Mouse (Mus musculus) MEL (cell line): ENCODE results near the gene Sgsm3. TPM values are rescaled to one million over a fixed set of nuclear protein-coding genes. Genes with fewer than 3 reads are reported as not detected.

Experiments
- DNase-seq: peaks from one replicate; pipeline ENCODE4 v3.0.0; 2011; ENCODE audit warnings: low read depth, low spot score
- H3K27ac ChIP-seq: 2 replicates; pipeline ENCODE4 v1.5.1; 2012; ENCODE audit warnings: low read depth, mild to moderate bottlenecking, control low read depth, low read length, moderate library complexity; ENCODE audit not compliant: control insufficient read depth
- H3K27me3 ChIP-seq, 2 experiments: fragments of 150-350 bp in 1 of 2; sonication (generic) in 1 of 2; 2 replicates each; pipeline ENCODE4 v1.6.1; 2012; ENCODE audit warnings: low read length in 2 of 2, mild to moderate bottlenecking in 2 of 2, improper control_type of control experiment in 1 of 2, moderate library complexity in 1 of 2; ENCODE audit not compliant: insufficient read depth in 2 of 2, control insufficient read depth in 1 of 2
- H3K36me3 ChIP-seq, 2 experiments: 2 replicates each; pipeline ENCODE4 v1.6.1; 2012 to 2014; ENCODE audit warnings: low read length in 2 of 2, improper control_type of control experiment in 1 of 2, inconsistent platforms in 1 of 2, mild to moderate bottlenecking in 1 of 2; ENCODE audit not compliant: insufficient read depth in 2 of 2, control insufficient read depth in 1 of 2
- H3K4me1 ChIP-seq, 2 experiments: fragments of 150-350 bp in 1 of 2; sonication (generic) in 1 of 2; 2 replicates each; pipeline ENCODE4 v1.6.1; 2012; ENCODE audit warnings: low read length in 2 of 2, improper control_type of control experiment in 1 of 2, mild to moderate bottlenecking in 1 of 2; ENCODE audit not compliant: insufficient read depth in 2 of 2, control insufficient read depth in 1 of 2
- H3K4me3 ChIP-seq, 2 experiments: fragments of 150-350 bp in 1 of 2; sonication (generic) in 1 of 2; 2 replicates each; pipeline ENCODE4 v1.5.1; 2012; ENCODE audit warnings: low read depth in 2 of 2, low read length in 2 of 2, mild to moderate bottlenecking in 2 of 2, moderate library complexity in 2 of 2, control low read depth in 1 of 2, improper control_type of control experiment in 1 of 2; ENCODE audit not compliant: control insufficient read depth in 1 of 2, insufficient read depth in 1 of 2
- H3K79me2 ChIP-seq: 2 replicates; pipeline ENCODE4 v1.6.1; 2012; ENCODE audit warnings: mild to moderate bottlenecking, low read length, moderate library complexity; ENCODE audit not compliant: control insufficient read depth, poor library complexity, insufficient read depth
- H3K9ac ChIP-seq: 2 replicates; pipeline ENCODE4 v1.6.1; 2012; ENCODE audit warnings: low read depth, mild to moderate bottlenecking, control low read depth, low read length, moderate library complexity; ENCODE audit not compliant: control insufficient read depth, poor library complexity, severe bottlenecking
- H3K9me3 ChIP-seq: fragments of 150-350 bp; sonication (generic); replicated peaks from 2 replicates; pipeline ENCODE4 v1.6.1; 2012; ENCODE audit warnings: mild to moderate bottlenecking, low read length, improper control_type of control experiment, moderate library complexity; ENCODE audit not compliant: insufficient read depth
- BHLHE40 ChIP-seq: IDR thresholded peaks from 2 replicates; pipeline ENCODE4 v1.6.1; 2012; ENCODE audit warnings: low read depth, mild to moderate bottlenecking, inconsistent platforms, low read length, improper control_type of control experiment, borderline replicate concordance
- CHD2 ChIP-seq: IDR thresholded peaks from 2 replicates; pipeline ENCODE4 v1.6.1; 2011; ENCODE audit warnings: low read length, improper control_type of control experiment
- ELF1 ChIP-seq: IDR thresholded peaks from 2 replicates; pipeline ENCODE4 v1.6.1; 2014; ENCODE audit warnings: low read depth, mild to moderate bottlenecking, inconsistent platforms, low read length, improper control_type of control experiment, moderate library complexity
- ETS1 ChIP-seq: IDR thresholded peaks from 2 replicates; pipeline ENCODE4 v1.6.1; 2012; ENCODE audit warnings: low read depth, mild to moderate bottlenecking, inconsistent platforms, low read length, improper control_type of control experiment, moderate library complexity
- GABPA ChIP-seq: IDR thresholded peaks from 2 replicates; pipeline ENCODE4 v1.6.1; 2012; ENCODE audit warnings: low read depth, mild to moderate bottlenecking, inconsistent platforms, low read length, improper control_type of control experiment, moderate library complexity
- GATA1 ChIP-seq: IDR thresholded peaks from 2 replicates; pipeline ENCODE4 v1.6.1; 2011; ENCODE audit warnings: low read depth, low read length, improper control_type of control experiment
- JUND ChIP-seq: IDR thresholded peaks from 2 replicates; pipeline ENCODE4 v1.6.1; 2011; ENCODE audit warnings: low read depth, mild to moderate bottlenecking, improper control_type of control experiment, low read length
- MAX ChIP-seq: IDR thresholded peaks from 2 replicates; pipeline ENCODE4 v1.6.1; 2011; ENCODE audit warnings: low read length, improper control_type of control experiment
- MAZ ChIP-seq: IDR thresholded peaks from 2 replicates; pipeline ENCODE4 v1.6.1; 2012; ENCODE audit warnings: low read depth, mild to moderate bottlenecking, inconsistent platforms, low read length, improper control_type of control experiment
- MYB ChIP-seq: IDR thresholded peaks from 2 replicates; pipeline ENCODE4 v1.6.1; 2011; ENCODE audit warnings: mild to moderate bottlenecking, low read depth, low read length, improper control_type of control experiment
- NELFE ChIP-seq: IDR thresholded peaks from 2 replicates; pipeline ENCODE4 v1.6.1; 2011; ENCODE audit warnings: low read depth, low read length, improper control_type of control experiment
- NRF1 ChIP-seq: IDR thresholded peaks from 2 replicates; pipeline ENCODE4 v1.6.1; 2014; ENCODE audit warnings: low read depth, mild to moderate bottlenecking, inconsistent platforms, low read length, improper control_type of control experiment, moderate library complexity; ENCODE audit not compliant: poor library complexity, insufficient read depth, severe bottlenecking
- POLR2A ChIP-seq, 2 experiments: IDR thresholded peaks; 2 replicates each; pipeline ENCODE4 v1.6.1; 2011 to 2012; ENCODE audit warnings: low read length in 2 of 2, mild to moderate bottlenecking in 2 of 2, control low read depth in 1 of 2, improper control_type of control experiment in 1 of 2, low read depth in 1 of 2, moderate library complexity in 1 of 2; ENCODE audit not compliant: control insufficient read depth in 1 of 2, insufficient read depth in 1 of 2, poor library complexity in 1 of 2
- RCOR1 ChIP-seq: IDR thresholded peaks from 2 replicates; pipeline ENCODE4 v1.6.1; 2012; ENCODE audit warnings: low read depth, mild to moderate bottlenecking, inconsistent platforms, low read length, improper control_type of control experiment
- SIN3A ChIP-seq: IDR thresholded peaks from 2 replicates; pipeline ENCODE4 v1.6.1; 2012; ENCODE audit warnings: low read length, improper control_type of control experiment, inconsistent platforms
- TBP ChIP-seq: IDR thresholded peaks from 2 replicates; pipeline ENCODE4 v1.8.0; 2011; ENCODE audit warnings: low read depth, low read length, improper control_type of control experiment
- TCF12 ChIP-seq: IDR thresholded peaks from 2 replicates; pipeline ENCODE4 v1.6.1; 2014; ENCODE audit warnings: low read depth, mild to moderate bottlenecking, inconsistent platforms, low read length, improper control_type of control experiment, moderate library complexity
- USF2 ChIP-seq, 2 experiments: IDR thresholded peaks; 2 replicates each; pipeline ENCODE4 v1.6.1; 2011 to 2012; ENCODE audit warnings: improper control_type of control experiment in 2 of 2, low read length in 2 of 2, borderline replicate concordance in 1 of 2, inconsistent platforms in 1 of 2, low read depth in 1 of 2, mild to moderate bottlenecking in 1 of 2; ENCODE audit not compliant: insufficient read depth in 1 of 2
- ZC3H11A ChIP-seq: IDR thresholded peaks from 2 replicates; pipeline ENCODE4 v1.6.1; 2012; ENCODE audit warnings: low read depth, mild to moderate bottlenecking, inconsistent platforms, low read length, improper control_type of control experiment
- ZNF384 ChIP-seq: IDR thresholded peaks from 2 replicates; pipeline ENCODE4 v1.6.1; 2012; ENCODE audit warnings: low read depth, mild to moderate bottlenecking, inconsistent platforms, low read length, improper control_type of control experiment
- polyA plus RNA-seq, 2 experiments: library from polyadenylated mRNA; stranded (reverse) in 1 of 2; unstranded in 1 of 2; fragments of >175 nt in 1 of 2; fragments of >200 nt in 1 of 2; gene quantifications; 2 replicates each; pipeline versions ENCODE4 v1.2.1 to v1.2.4; 2012; ENCODE audit warnings: low replicate concordance in 2 of 2, low read depth in 1 of 2; ENCODE audit not compliant: insufficient read length in 2 of 2, insufficient read depth in 1 of 2, missing spikeins in 1 of 2
- total RNA-seq: library from RNA; depleted of rRNA; stranded (reverse); fragments of 300-350 nt; gene quantifications from 2 replicates; pipeline ENCODE4 v1.2.3, GENCODE M21; 2012

The Sgsm3 gene
- total and polyA plus RNA-seq, 3 experiments: 33.0 to 39.5 TPM; not detected in 1

GRCm38 (mm10) chr15:81038419-81038818 lies 60.9 kb downstream of the Sgsm3 start:
- peaks cover 0 to 5% of the 10 kb centered on the region in 2 experiments; a peak in 1 of 4 replicates for H3K4me1 ChIP-seq
- TF ChIP-seq JUND (no peak), RCOR1 (no peak), GATA1 (no peak), MYB (no peak), TCF12 (no peak), TBP (no peak), MAX (no peak)
- peaks cover 0 to 2% of the 10 kb centered on the region in 2 experiments; a peak in 1 of 4 replicates for H3K36me3 ChIP-seq
- H3K4me3 ChIP-seq: no peak overlapping the region
- no peak overlapping the region for H3K9ac ChIP-seq
- no peaks in the 10 kb centered on the region for H3K79me2 ChIP-seq
- no peaks in the 10 kb centered on the region for H3K27me3 ChIP-seq
- no peak for DNase-seq
- H3K9me3 ChIP-seq: no peaks in the 10 kb centered on the region
- H3K27ac ChIP-seq: no peak overlapping the region

GRCm38 (mm10) chr15:81041767-81042166 lies 64.2 kb downstream of the Sgsm3 start:
- no peak for TF ChIP-seq MAX
- no peak for TF ChIP-seq USF2 (IDR thresholded peaks at IDR 0.05; ENCODE audit: borderline replicate concordance in 1 of 2, insufficient read depth in 1 of 2, low read depth in 1 of 2, low read length in 2 of 2)
- TF ChIP-seq RCOR1: no peak
- no peak for TF ChIP-seq GABPA
- TF ChIP-seq NRF1: no peak
- TF ChIP-seq ETS1: no peak
- TF ChIP-seq POLR2A (IDR thresholded peaks at IDR 0.05; ENCODE audit: control insufficient read depth in 1 of 2, insufficient read depth in 1 of 2, low read depth in 1 of 2, low read length in 2 of 2, poor library complexity in 1 of 2): no peak
- TF ChIP-seq ZC3H11A: no peak
- TF ChIP-seq ZNF384: no peak
- TF ChIP-seq MAZ: no peak
- no peak for TF ChIP-seq ELF1
- no peak for TF ChIP-seq BHLHE40
- no peak for TF ChIP-seq SIN3A
- TF ChIP-seq GATA1: no peak
- TF ChIP-seq CHD2: no peak
- no peak for TF ChIP-seq NELFE
- Histone ChIP-seq H3K27ac (no peak overlapping the region), H3K9me3 (no peaks in the 10 kb centered on the region), H3K4me3 (no peak overlapping the region), H3K27me3 (no peaks in the 10 kb centered on the region), H3K79me2 (no peaks in the 10 kb centered on the region), H3K9ac (no peak overlapping the region), H3K4me1 (peaks cover 12 to 20% of the 10 kb centered on the region in 2 experiments), H3K36me3 (peaks cover 0 to 20% of the 10 kb centered on the region in 2 experiments; a peak in 2 of 4 replicates)
- no peak for DNase-seq
